Mouse (Mus musculus): ENCODE results near the gene Olfr110. TPM values are rescaled to one million over a fixed set of nuclear protein-coding genes. Genes with fewer than 3 reads are reported as not detected.
"Not testable (repeated sequence)": the region's sequence is repeated elsewhere in the genome, so short reads cannot be mapped to it uniquely, and the experiment has no call there.

The Olfr110 gene
- polyA plus RNA-seq (2015; fragmentation: Nextera tagmentation; extraction: Ambion mirVana) = not detected in 2 replicates

- no peaks in the 10 kb centered on the region for H3K9me3 ChIP-seq
- no peaks in the 10 kb centered on the region for H3K36me3 ChIP-seq
- no peak for ATAC-seq (ENCODE audit: low read depth)
- 59% methylated on average over 1 of the region's 1 CpGs for WGBS
- H3K27ac ChIP-seq (replicated peaks) = no peak within 1 kb of the TSS
- H3K9ac ChIP-seq = no peak within 1 kb of the TSS
- no peaks in the 10 kb centered on the region for H3K4me1 ChIP-seq (replicated peaks)
- H3K27me3 ChIP-seq = no peaks in the 10 kb centered on the region
- no peak within 1 kb of the TSS for H3K4me2 ChIP-seq
- no peak within 1 kb of the TSS for H3K4me3 ChIP-seq
These were observed at the start of gene Olfr110 for GRCm38 (mm10) chr17:37491930-37492518. Olfr110 (plus strand) TSS chr17:37492468.

DNA sequence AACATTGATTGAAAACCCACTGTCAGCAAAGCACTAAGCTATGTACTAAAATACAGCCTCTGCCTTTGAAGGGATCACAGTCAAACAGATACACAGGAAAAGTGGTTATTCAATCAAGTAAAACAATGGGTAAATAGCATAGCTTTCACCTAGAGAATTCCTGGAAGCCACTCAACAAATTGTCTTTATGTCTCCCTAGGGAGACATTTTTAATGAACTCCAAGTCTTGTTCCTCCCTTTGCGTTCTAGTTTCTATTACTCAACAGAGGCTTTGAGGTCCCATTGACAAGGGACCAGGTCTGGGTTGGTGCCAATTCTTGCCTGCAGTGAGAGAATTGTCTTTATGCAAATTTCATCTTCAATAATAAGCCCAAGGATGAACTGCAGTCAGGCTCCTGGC is 47.1 kb upstream of the Olfr110 start, which contains the start of gene Olfr108:
Olfr108 (plus strand) TSS at position 301 of the 400 bp plus-strand sequence.
- no peaks in the 10 kb centered on the region for H3K4me1 ChIP-seq (replicated peaks)
- 75% methylated on average over 1 of the region's 1 CpGs for WGBS
- H3K36me3 ChIP-seq = no peaks in the 10 kb centered on the region
- no peak for ATAC-seq (ENCODE audit: low read depth)
- no peak within 1 kb of the TSS for H3K4me2 ChIP-seq
- H3K4me3 ChIP-seq = no peak within 1 kb of the TSS
- H3K9me3 ChIP-seq = no peaks in the 10 kb centered on the region
- H3K9ac ChIP-seq = no peak within 1 kb of the TSS
- H3K27ac ChIP-seq (replicated peaks) = no peak within 1 kb of the TSS
- H3K27me3 ChIP-seq = no peaks in the 10 kb centered on the region

GRCm38 (mm10) chr17:37458616-37459015 is 33.7 kb upstream of the Olfr110 start, which contains the start of gene Olfr109:
Olfr109 (plus strand) TSS chr17:37458916.
- no peak for ATAC-seq (ENCODE audit: low read depth)
- Histone ChIP-seq H3K9ac (no peak within 1 kb of the TSS), H3K4me3 (no peak within 1 kb of the TSS), H3K4me2 (no peak within 1 kb of the TSS), H3K4me1 (replicated peaks) (no peaks in the 10 kb centered on the region), H3K36me3 (no peaks in the 10 kb centered on the region), H3K27ac (replicated peaks) (no peak within 1 kb of the TSS), H3K9me3 (no peaks in the 10 kb centered on the region), H3K27me3 (no peaks in the 10 kb centered on the region)
- 94% methylated on average over 1 of the region's 1 CpGs for WGBS

GRCm38 (mm10) chr17:37483452-37483851 is 8.8 kb upstream of the Olfr110 start, which contains the start of gene H2-M2:
H2-M2 (minus strand) TSS chr17:37483552.
- WGBS = 84% methylated on average over 2 of the region's 2 CpGs
- ATAC-seq (ENCODE audit: low read depth) = no peak
- Histone ChIP-seq H3K4me1 (replicated peaks) (no peaks in the 10 kb centered on the region), H3K4me3 (no peak within 1 kb of the TSS), H3K36me3 (no peaks in the 10 kb centered on the region), H3K9me3 (no peaks in the 10 kb centered on the region), H3K9ac (no peak within 1 kb of the TSS), H3K27ac (replicated peaks) (no peak within 1 kb of the TSS), H3K4me2 (no peak within 1 kb of the TSS), H3K27me3 (no peaks in the 10 kb centered on the region)

- no peak within 1 kb of the TSS for H3K4me2 ChIP-seq
- WGBS = 88% methylated on average over 4 of the region's 4 CpGs
- H3K9ac ChIP-seq = no peak within 1 kb of the TSS
- no peak for ATAC-seq (ENCODE audit: low read depth)
- H3K27me3 ChIP-seq = no peaks in the 10 kb centered on the region
- no peak within 1 kb of the TSS for H3K27ac ChIP-seq (replicated peaks)
- no peak within 1 kb of the TSS for H3K4me3 ChIP-seq
- H3K36me3 ChIP-seq = no peaks in the 10 kb centered on the region
- H3K4me1 ChIP-seq (replicated peaks) = no peaks in the 10 kb centered on the region
- H3K9me3 ChIP-seq = no peaks in the 10 kb centered on the region
These were observed 15.5 kb downstream of the Olfr110 start, which contains the start of gene Olfr111 for GRCm38 (mm10) chr17:37507730-37508129. Olfr111 (plus strand) TSS chr17:37508030.

DNA sequence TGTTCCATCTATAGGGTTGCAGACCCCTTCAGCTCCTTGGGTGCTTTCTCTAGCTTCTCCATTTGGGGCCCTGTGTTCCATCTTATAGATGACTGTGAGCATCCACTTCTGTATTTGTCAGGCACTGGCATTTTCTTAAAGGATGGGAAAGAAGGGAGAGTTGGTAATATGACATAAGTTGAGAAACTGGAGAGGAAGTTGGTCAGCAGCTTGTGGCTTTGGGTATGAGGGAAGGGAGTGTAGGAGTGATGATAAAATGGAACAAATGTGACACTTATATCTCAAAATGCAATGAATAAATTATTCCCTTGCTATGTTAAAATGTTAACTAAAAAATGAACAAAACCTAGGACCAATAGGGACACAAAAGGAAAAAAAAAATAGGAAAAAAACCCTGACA is 32.3 kb downstream of the Olfr110 start:
- not testable (repeated sequence) for H3K9me3 ChIP-seq; H3K27me3 ChIP-seq; ATAC-seq (ENCODE audit: low read depth); H3K27ac ChIP-seq (replicated peaks); H3K4me1 ChIP-seq (replicated peaks); H3K9ac ChIP-seq; H3K4me3 ChIP-seq; H3K36me3 ChIP-seq; H3K4me2 ChIP-seq

DNA sequence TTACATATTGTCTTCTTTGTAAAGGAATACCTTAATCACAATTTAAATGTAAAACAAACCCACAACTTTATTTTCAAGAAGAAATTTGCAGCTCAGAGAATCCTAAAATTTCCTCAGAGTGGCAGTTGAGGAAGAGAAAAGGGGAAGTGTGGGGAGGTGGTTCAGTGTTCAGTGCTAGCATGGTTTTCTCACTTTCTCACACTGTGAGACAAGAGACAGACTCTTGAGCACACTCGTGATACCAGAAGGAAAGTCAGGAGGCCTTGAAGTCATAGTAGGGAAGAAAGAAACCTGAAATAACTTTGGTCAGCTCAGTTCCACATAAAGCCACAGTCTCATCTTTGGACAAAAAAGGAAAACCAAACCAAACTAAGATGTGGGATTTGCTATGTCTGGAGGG is 33.2 kb downstream of the Olfr110 start:
- not testable (repeated sequence) for ATAC-seq (ENCODE audit: low read depth); H3K4me3 ChIP-seq; H3K4me1 ChIP-seq (replicated peaks); H3K36me3 ChIP-seq; H3K27ac ChIP-seq (replicated peaks); H3K27me3 ChIP-seq; H3K4me2 ChIP-seq; H3K9ac ChIP-seq; H3K9me3 ChIP-seq
- 88% methylated on average over 1 of the region's 1 CpGs for WGBS

DNA sequence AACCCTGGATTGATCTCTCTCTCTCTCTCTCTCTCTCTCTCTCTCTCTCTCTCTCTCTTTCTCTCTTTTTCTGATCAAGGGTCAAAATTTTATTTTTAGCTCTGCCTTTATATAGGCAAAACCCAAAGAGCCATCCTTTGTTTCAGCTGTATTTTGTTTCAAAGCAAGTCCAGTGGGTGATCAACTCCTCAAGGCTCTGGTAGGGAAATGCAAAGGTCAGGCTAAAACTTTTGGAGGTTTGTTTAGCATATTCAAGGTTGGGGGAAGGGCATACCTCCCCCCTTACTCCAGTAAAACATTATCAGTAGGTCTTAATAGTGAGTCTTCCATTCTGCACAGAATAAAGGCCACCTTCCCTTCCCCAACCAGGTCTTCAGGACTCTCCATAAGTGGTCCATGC is 42.9 kb downstream of the Olfr110 start:
- Histone ChIP-seq H3K27me3 (no peaks in the 10 kb centered on the region), H3K9ac (no peak overlapping the region), H3K27ac (replicated peaks) (no peak overlapping the region), H3K4me1 (replicated peaks) (no peaks in the 10 kb centered on the region), H3K4me2 (no peak overlapping the region), H3K9me3 (no peaks in the 10 kb centered on the region), H3K36me3 (no peaks in the 10 kb centered on the region), H3K4me3 (no peak overlapping the region)
- ATAC-seq (ENCODE audit: low read depth) = no peak

GRCm38 (mm10) chr17:37538416-37538815 is 46.1 kb downstream of the Olfr110 start:
- H3K4me3 ChIP-seq; H3K9ac ChIP-seq; H3K4me2 ChIP-seq; ATAC-seq (ENCODE audit: low read depth); H3K36me3 ChIP-seq; H3K9me3 ChIP-seq; H3K4me1 ChIP-seq (replicated peaks); H3K27me3 ChIP-seq; H3K27ac ChIP-seq (replicated peaks): not testable (repeated sequence)
- 68% methylated on average over 1 of the region's 1 CpGs for WGBS

DNA sequence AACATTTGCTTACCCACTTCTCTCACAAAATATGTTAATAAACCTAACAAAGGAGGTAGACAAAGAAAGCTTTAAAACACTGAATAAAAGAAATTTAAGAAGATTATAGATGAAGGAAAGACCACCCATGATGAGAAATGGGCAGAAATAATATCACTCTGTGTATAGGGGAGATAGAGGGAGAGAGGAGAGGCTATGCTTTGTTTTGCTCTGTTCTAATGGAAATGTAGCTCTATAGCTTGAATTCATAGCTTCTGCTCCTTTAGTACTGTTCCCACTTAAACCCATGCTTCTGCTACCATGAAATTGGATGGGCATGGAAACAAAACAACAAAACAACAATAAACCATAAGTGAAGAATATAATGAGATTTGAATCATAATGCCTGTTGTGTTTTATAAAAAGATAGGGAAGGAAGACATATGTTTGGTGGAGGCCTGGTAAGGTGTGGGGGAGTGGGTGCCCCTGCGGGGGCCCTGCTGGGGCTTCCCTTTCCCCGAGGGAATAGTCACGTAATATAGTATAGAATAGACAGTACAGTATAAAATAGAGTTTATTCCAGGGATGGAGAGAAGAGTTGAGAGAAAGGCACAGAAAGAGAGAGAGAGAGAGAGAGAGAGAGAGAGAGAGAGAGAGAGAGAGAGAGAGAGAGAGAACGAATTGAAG is 49.3 kb downstream of the Olfr110 start:
- WGBS = 59% methylated on average over 4 of the region's 4 CpGs
- no peaks in the 10 kb centered on the region for H3K36me3 ChIP-seq
- no peak overlapping the region for H3K9ac ChIP-seq
- H3K4me2 ChIP-seq = no peak overlapping the region
- H3K9me3 ChIP-seq = no peaks in the 10 kb centered on the region
- H3K4me1 ChIP-seq (replicated peaks) = no peaks in the 10 kb centered on the region
- ATAC-seq (ENCODE audit: low read depth) = no peak
- no peak overlapping the region for H3K27ac ChIP-seq (replicated peaks)
- no peaks in the 10 kb centered on the region for H3K27me3 ChIP-seq
- H3K4me3 ChIP-seq = no peak overlapping the region

DNA sequence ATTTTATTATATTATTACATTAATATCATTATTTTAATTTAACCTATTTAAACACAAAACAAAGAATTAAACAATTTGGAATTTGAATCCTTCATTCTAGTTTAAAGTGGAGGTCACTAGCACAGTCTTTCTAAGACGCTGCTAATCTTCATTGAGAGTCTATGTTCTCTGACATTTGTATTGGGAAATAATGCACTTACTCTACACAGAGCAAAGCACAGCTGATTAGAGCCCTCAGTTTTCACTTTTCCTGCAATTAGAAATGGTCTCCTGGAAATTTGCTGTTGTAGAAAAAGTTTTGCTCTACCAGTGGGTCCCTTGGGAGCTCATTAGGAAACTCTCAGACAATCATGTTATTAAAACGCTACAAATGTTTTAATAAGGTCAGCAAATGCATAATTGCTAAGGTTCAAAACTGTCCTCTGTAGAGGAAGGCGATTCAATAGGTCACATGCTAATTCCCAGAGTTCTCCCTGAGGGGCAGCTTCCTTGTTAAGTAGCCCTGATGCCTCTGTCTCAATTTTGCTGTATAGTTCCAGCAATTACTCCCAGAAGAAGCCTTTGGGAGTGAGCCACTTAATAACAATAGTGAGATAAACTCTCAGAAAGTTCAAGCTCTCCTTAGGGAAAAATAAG is 51.6 kb downstream of the Olfr110 start:
- Histone ChIP-seq H3K27ac (replicated peaks) (no peak overlapping the region), H3K4me1 (replicated peaks) (no peaks in the 10 kb centered on the region), H3K27me3 (no peaks in the 10 kb centered on the region), H3K4me3 (no peak overlapping the region), H3K9me3 (no peaks in the 10 kb centered on the region), H3K9ac (no peak overlapping the region), H3K36me3 (no peaks in the 10 kb centered on the region), H3K4me2 (no peak overlapping the region)
- ATAC-seq (ENCODE audit: low read depth) = no peak
- WGBS = 73% methylated on average over 3 of the region's 3 CpGs
